ENCODE assay signal across 8 mouse cellular contexts in genomic region chr17:5190367-5190766, GRCm38 (mm10).
DNase-seq lines count a peak whose midpoint lies in the region; ATAC-seq and TF ChIP-seq lines count a peak whose summit lies in the region.

No protein-coding gene starts in this region.

- DNase-seq in lung, adult 2 months: no peak
- DNase-seq in lung, postnatal 25 days (ENCODE audit: low spot score): no peak
- peak; percentile 54 for DNase-seq in thymus, postnatal 25 days
- DNase-seq in spleen, postnatal 14 days (ENCODE audit: low spot score in 2 of 2): no peak
- DNase-seq in adrenal gland, adult 8-10 months: no peak

- H3K36me3 ChIP-seq in forebrain, embryonic 16.5 days (ENCODE audit: control insufficient read depth, insufficient read depth): no peaks in the 10 kb centered on the region
- no peaks in the 10 kb centered on the region for H3K36me3 ChIP-seq in liver, embryonic 12.5 days

- H3K4me2 ChIP-seq in forebrain, embryonic 16.5 days (ENCODE audit: low read length): peak overlapping the region; percentile 87
- peak overlapping the region; percentile 86 for H3K4me2 ChIP-seq in liver, embryonic 12.5 days

- H3K9me3 ChIP-seq in forebrain, embryonic 16.5 days (ENCODE audit: control insufficient read depth, low read length): no peaks in the 10 kb centered on the region
- no peaks in the 10 kb centered on the region for H3K9me3 ChIP-seq in liver, embryonic 12.5 days (replicated peaks)

- no peak for ATAC-seq in forebrain, embryonic 16.5 days
- ATAC-seq in liver, embryonic 12.5 days: no peak

- no peaks in the 10 kb centered on the region; the same call in 1 of the 2 replicates for H3K4me1 ChIP-seq in lung, adult 2 months (ENCODE audit: control insufficient read depth, insufficient read depth, low read length)
- peaks cover 10% of the 10 kb centered on the region for H3K4me1 ChIP-seq in bone marrow, adult 2 months (ENCODE audit: control insufficient read depth, insufficient read depth, low read length)
- H3K4me1 ChIP-seq in forebrain, embryonic 16.5 days (replicated peaks; ENCODE audit: control insufficient read depth, insufficient read depth, low read length): peaks cover 18% of the 10 kb centered on the region
- peaks cover 68% of the 10 kb centered on the region for H3K4me1 ChIP-seq in liver, embryonic 12.5 days

- peak overlapping the region; percentile 77 for H3K9ac ChIP-seq in forebrain, embryonic 16.5 days (replicated peaks; ENCODE audit: low read depth, low read length)
- peak overlapping the region; percentile 83 for H3K9ac ChIP-seq in liver, embryonic 12.5 days

- WGBS in lung, adult 2 months: 21% methylated on average over 3 of the region's 3 CpGs
- 11% methylated on average over 3 of the region's 3 CpGs for WGBS in bone marrow, adult 2 months
- 22% methylated on average over 3 of the region's 3 CpGs for WGBS in forebrain, embryonic 16.5 days
- WGBS in liver, embryonic 12.5 days (ENCODE audit: insufficient replicate concordance): 30% methylated on average over 3 of the region's 3 CpGs

- H3K4me3 ChIP-seq in lung, adult 2 months (replicated peaks; ENCODE audit: extremely low read depth, low read depth, low read length): peak overlapping the region; percentile 76
- H3K4me3 ChIP-seq in bone marrow, adult 2 months (replicated peaks; ENCODE audit: control insufficient read depth, low read depth, low read length): peak overlapping the region; percentile 80
- H3K4me3 ChIP-seq in forebrain, embryonic 16.5 days (replicated peaks; ENCODE audit: low read length): peak overlapping the region; percentile 65
- H3K4me3 ChIP-seq in liver, embryonic 12.5 days: peak overlapping the region; percentile 66

- no peak overlapping the region; the same call in 1 of the 2 replicates for H3K27ac ChIP-seq in bone marrow, adult 2 months (ENCODE audit: control insufficient read depth, insufficient read depth, low read depth, low read length, poor library complexity)
- peak overlapping the region; percentile 94 for H3K27ac ChIP-seq in forebrain, embryonic 16.5 days (ENCODE audit: low read length)
- peak overlapping the region; percentile 99 for H3K27ac ChIP-seq in liver, embryonic 12.5 days

- TF ChIP-seq CTCF in lung, adult 2 months (IDR thresholded peaks at IDR 0.05; ENCODE audit: insufficient read depth, low read length): no peak
- TF ChIP-seq CTCF in bone marrow, adult 2 months (IDR thresholded peaks at IDR 0.05; ENCODE audit: control insufficient read depth, insufficient read depth, low read length): no peak

- no peaks in the 10 kb centered on the region for H3K27me3 ChIP-seq in forebrain, embryonic 16.5 days (replicated peaks; ENCODE audit: control insufficient read depth, insufficient read depth, low read length)
- H3K27me3 ChIP-seq in liver, embryonic 12.5 days (replicated peaks): no peaks in the 10 kb centered on the region

- TF ChIP-seq POLR2A in lung, adult 2 months (IDR thresholded peaks at IDR 0.05; ENCODE audit: borderline replicate concordance, extremely low read depth, low read depth, low read length): no peak
- TF ChIP-seq POLR2A in bone marrow, adult 2 months (IDR thresholded peaks at IDR 0.05; ENCODE audit: borderline replicate concordance, control insufficient read depth, low read depth, low read length): no peak
